In the genomic region with DNA sequence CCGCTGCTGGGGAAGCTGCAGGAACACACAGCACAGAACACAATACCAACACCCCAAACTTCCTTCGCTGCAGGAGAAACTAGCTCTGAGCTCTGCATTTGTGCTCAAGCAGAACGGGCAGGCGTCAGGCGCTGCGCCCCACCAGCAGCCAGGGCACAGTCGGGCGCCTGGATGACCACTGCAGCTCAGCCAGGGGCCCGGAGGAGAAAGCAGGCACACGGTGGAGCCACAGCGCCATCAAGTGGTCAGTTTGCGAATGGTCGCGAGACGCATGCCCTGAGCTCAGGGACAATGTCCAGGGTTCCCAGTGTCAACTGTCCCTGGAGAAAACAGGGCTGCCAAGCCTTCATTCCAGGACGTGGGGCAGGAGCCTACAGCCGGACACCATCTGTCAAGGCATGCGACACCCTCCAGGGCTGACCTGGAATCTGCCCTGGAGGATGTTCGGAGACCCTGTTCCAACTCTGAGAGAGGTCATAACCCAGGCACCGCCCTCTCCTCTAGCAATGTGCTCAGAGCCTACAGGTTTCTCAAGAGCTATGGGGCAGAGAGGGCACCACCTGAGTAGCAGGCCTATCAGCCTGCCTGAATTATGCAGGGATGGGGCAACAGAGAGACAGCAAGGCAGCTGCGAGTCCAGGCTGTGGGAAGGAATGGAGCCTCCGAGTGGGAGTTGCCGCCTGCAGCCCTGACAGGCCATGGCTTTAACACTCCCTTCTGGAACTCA, we compare ENCODE assay signal across 8 mouse cellular contexts.
DNase-seq lines count a peak whose midpoint lies in the region; ATAC-seq and TF ChIP-seq lines count a peak whose summit lies in the region.

No protein-coding gene starts in this region.

- no peak overlapping the region for H3K27ac ChIP-seq in embryonic fibroblast, embryonic 13.5 days (ENCODE audit: insufficient read depth, low read length)
- peak overlapping the region; percentile 63 for H3K27ac ChIP-seq in heart, embryonic 10.5 days
- 0 out of 2 replicates have a peak overlapping the region, but pooled peaks have one; percentile 1 for H3K27ac ChIP-seq in kidney, embryonic 14.5 days (ENCODE audit: low read depth, low read length)
- peak overlapping the region; percentile 33; the same call in 1 of the 2 replicates for H3K27ac ChIP-seq in stomach, embryonic 14.5 days (ENCODE audit: low read length)

- no peak for TF ChIP-seq POLR2A in embryonic fibroblast, embryonic 13.5 days (IDR thresholded peaks at IDR 0.05; ENCODE audit: low read depth, low read length)

- peak; percentile 80 for ATAC-seq in kidney, embryonic 14.5 days (ENCODE audit: low FRiP score, low TSS enrichment)
- ATAC-seq in monocyte, adult 5-6 weeks (replicated peaks; ENCODE audit: insufficient number of reproducible peaks, low FRiP score, low TSS enrichment, poor library complexity, severe bottlenecking): peak; percentile 44; the same call in 1 of the 2 replicates
- peak; percentile 70 for ATAC-seq in stomach, embryonic 14.5 days (ENCODE audit: insufficient number of reproducible peaks, insufficient read depth, low FRiP score, low read depth)

- peaks cover 28% of the 10 kb centered on the region; the same call in 1 of the 2 replicates for H3K27me3 ChIP-seq in heart, embryonic 10.5 days (ENCODE audit: insufficient read depth, poor library complexity, severe bottlenecking)
- no peaks in the 10 kb centered on the region for H3K27me3 ChIP-seq in kidney, embryonic 14.5 days (ENCODE audit: control insufficient read depth, insufficient read depth, low read length)
- no peaks in the 10 kb centered on the region for H3K27me3 ChIP-seq in stomach, embryonic 14.5 days (ENCODE audit: control insufficient read depth, insufficient read depth, low read length)

- H3K4me3 ChIP-seq in embryonic fibroblast, embryonic 13.5 days (ENCODE audit: insufficient read depth, low read length): no peak overlapping the region
- peak overlapping the region; percentile 49 for H3K4me3 ChIP-seq in heart, embryonic 10.5 days
- peak overlapping the region; percentile 5; the same call in 1 of the 2 replicates for H3K4me3 ChIP-seq in kidney, embryonic 14.5 days (ENCODE audit: low read length)
- H3K4me3 ChIP-seq in stomach, embryonic 14.5 days (ENCODE audit: low read depth, low read length): peak overlapping the region; percentile 24

- H3K4me2 ChIP-seq in kidney, embryonic 14.5 days (replicated peaks; ENCODE audit: low read depth, low read length): peak overlapping the region; percentile 37
- H3K4me2 ChIP-seq in stomach, embryonic 14.5 days (replicated peaks; ENCODE audit: low read depth, low read length): peak overlapping the region; percentile 53

- 7% methylated on average over 23 of the region's 23 CpGs for WGBS in heart, embryonic 10.5 days
- 4% methylated on average over 23 of the region's 23 CpGs for WGBS in kidney, embryonic 14.5 days
- 7% methylated on average over 23 of the region's 23 CpGs for WGBS in stomach, embryonic 14.5 days

- peak; percentile 26 to 47 for DNase-seq in spleen, adult 18-20 months
- DNase-seq in spleen, adult 12 weeks (ENCODE audit: low spot score): no peak
- peak; percentile 94 for DNase-seq in heart, embryonic 10.5 days (ENCODE audit: low spot score)
- peak; percentile 74 for DNase-seq in liver

- H3K4me1 ChIP-seq in embryonic fibroblast, embryonic 13.5 days (ENCODE audit: control insufficient read depth, insufficient read depth, low read length): no peaks in the 10 kb centered on the region
- H3K4me1 ChIP-seq in heart, embryonic 10.5 days: peaks cover 62% of the 10 kb centered on the region
- peaks cover 27% of the 10 kb centered on the region for H3K4me1 ChIP-seq in kidney, embryonic 14.5 days (ENCODE audit: control insufficient read depth, insufficient read depth, low read length)
- H3K4me1 ChIP-seq in stomach, embryonic 14.5 days (ENCODE audit: control insufficient read depth, insufficient read depth, low read length): peaks cover 26% of the 10 kb centered on the region; the same call in 1 of the 2 replicates

- no peaks in the 10 kb centered on the region for H3K9me3 ChIP-seq in heart, embryonic 10.5 days
- no peaks in the 10 kb centered on the region for H3K9me3 ChIP-seq in kidney, embryonic 14.5 days (ENCODE audit: control insufficient read depth, low read length)
- no peaks in the 10 kb centered on the region for H3K9me3 ChIP-seq in stomach, embryonic 14.5 days (ENCODE audit: control insufficient read depth, low read depth, low read length)

- no peaks in the 10 kb centered on the region for H3K36me3 ChIP-seq in heart, embryonic 10.5 days
- no peaks in the 10 kb centered on the region for H3K36me3 ChIP-seq in kidney, embryonic 14.5 days (ENCODE audit: control insufficient read depth, insufficient read depth, low read length)
- H3K36me3 ChIP-seq in stomach, embryonic 14.5 days (ENCODE audit: control insufficient read depth, insufficient read depth, low read length): no peaks in the 10 kb centered on the region

- H3K9ac ChIP-seq in kidney, embryonic 14.5 days (ENCODE audit: low read depth, low read length): 0 out of 2 replicates have a peak overlapping the region, but pooled peaks have one; percentile 37
- no peak overlapping the region; the same call in 1 of the 2 replicates for H3K9ac ChIP-seq in stomach, embryonic 14.5 days (replicated peaks; ENCODE audit: low read depth, low read length)

- TF ChIP-seq CTCF in embryonic fibroblast, embryonic 13.5 days (IDR thresholded peaks at IDR 0.05; ENCODE audit: borderline replicate concordance, insufficient read depth, low read length): peak; percentile 100
